Mouse (Mus musculus) ES-Bruce4 (cell line): ENCODE results near the gene Scn8a.

Experiments
- CTCF ChIP-seq: IDR thresholded peaks from one replicate; pipeline ENCODE4 v1.8.1; 2011; ENCODE audit warnings: low read depth, low read length
- EP300 ChIP-seq: IDR thresholded peaks from 2 replicates; pipeline ENCODE4 v1.6.1; 2011; ENCODE audit warnings: low read depth, low read length; ENCODE audit not compliant: insufficient read depth

- TF ChIP-seq EP300, result no peak
- TF ChIP-seq CTCF, result no peak
Observed at GRCm38 (mm10) chr15:100952292-100952691, 82.6 kb downstream of the Scn8a start.
